Mouse (Mus musculus): ENCODE measurements around the gene Nlrp10. TPM values are rescaled to one million over a fixed set of nuclear protein-coding genes. Genes with fewer than 3 reads are reported as not detected.

Nlrp10 gene
- polyA plus RNA-seq, 1 experiment from 2014 or later = 0.06 TPM

- Histone ChIP-seq H3K9me3 (no peaks in the 10 kb centered on the region), H3K4me2 (replicated peaks) (no peak within 1 kb of the TSS), H3K27me3 (no peaks in the 10 kb centered on the region), H3K27ac (replicated peaks) (no peak within 1 kb of the TSS), H3K36me3 (no peaks in the 10 kb centered on the region), H3K4me3 (no peak within 1 kb of the TSS), H3K9ac (replicated peaks) (no peak within 1 kb of the TSS), H3K4me1 (no peaks in the 10 kb centered on the region)
- 68% methylated on average over 2 of the region's 2 CpGs for WGBS
- ATAC-seq (ENCODE audit: low FRiP score, low read depth) = no peak
Observed at GRCm38 (mm10) chr7:108872279-108872678, 57.7 kb downstream of the Nlrp10 start, which contains the start of gene Olfr517. Gene Olfr517 (minus strand): TSS chr7:108872379.

Other genes with a start within 250 kb of the Nlrp10 start
- gene Olfr512, start 216.9 kb downstream of the Nlrp10 start, polyA plus RNA-seq (2016; fragmentation: Nextera tagmentation; extraction: Ambion mirVana) = not detected in 2 replicates
- not detected in 2 replicates for gene Olfr513, start 179.2 kb downstream of the Nlrp10 start, polyA plus RNA-seq (2016; fragmentation: Nextera tagmentation; extraction: Ambion mirVana)
- not detected in 2 replicates for gene Olfr514, start 104.2 kb downstream of the Nlrp10 start, polyA plus RNA-seq (2016; fragmentation: Nextera tagmentation; extraction: Ambion mirVana)
- gene Olfr516, start 79.6 kb downstream of the Nlrp10 start, polyA plus RNA-seq (2016; fragmentation: Nextera tagmentation; extraction: Ambion mirVana) = not detected in 2 replicates
- not detected in 2 replicates for gene Olfr517, start 57.8 kb downstream of the Nlrp10 start, polyA plus RNA-seq (2016; fragmentation: Nextera tagmentation; extraction: Ambion mirVana)
- gene Olfr518, start 45.2 kb downstream of the Nlrp10 start, polyA plus RNA-seq (2016; fragmentation: Nextera tagmentation; extraction: Ambion mirVana) = not detected in 2 replicates
- gene Olfr519, start 35.8 kb downstream of the Nlrp10 start, polyA plus RNA-seq (2016; fragmentation: Nextera tagmentation; extraction: Ambion mirVana) = not detected in 2 replicates
- gene Eif3f, start 4.2 kb upstream of the Nlrp10 start, polyA plus RNA-seq (2016; fragmentation: Nextera tagmentation; extraction: Ambion mirVana) = 77.9 and 86.2 TPM in 2 replicates
- 26.2 and 31.8 TPM in 2 replicates for gene Tub, start 20.2 kb upstream of the Nlrp10 start, polyA plus RNA-seq (2016; fragmentation: Nextera tagmentation; extraction: Ambion mirVana)
- gene Ric3, start 153.2 kb upstream of the Nlrp10 start, polyA plus RNA-seq (2016; fragmentation: Nextera tagmentation; extraction: Ambion mirVana) = 29.5 and 30.4 TPM in 2 replicates
- gene Lmo1, start 245.0 kb upstream of the Nlrp10 start, polyA plus RNA-seq (2016; fragmentation: Nextera tagmentation; extraction: Ambion mirVana) = 149 and 177 TPM in 2 replicates

Data from midbrain, embryonic 12.5 days (tissue).